Mouse (Mus musculus): ENCODE results near the gene Slc8a1. TPM values are rescaled to one million over a fixed set of nuclear protein-coding genes. Genes with fewer than 3 reads are reported as not detected.

The Slc8a1 gene
- polyA plus RNA-seq, 1 experiment, result 20.6 TPM

- no peak for DNase-seq (ENCODE audit: low read depth)
- TF ChIP-seq CTCF (IDR thresholded peaks at IDR 0.05; ENCODE audit: borderline replicate concordance, extremely low read depth, insufficient read depth, insufficient read length), result no peak
- no peak for TF ChIP-seq POLR2A (IDR thresholded peaks at IDR 0.05; ENCODE audit: borderline replicate concordance, extremely low read depth, insufficient read depth, insufficient read length, poor library complexity, severe bottlenecking)
Observed at GRCm38 (mm10) chr17:81565634-81566372, 172.4 kb downstream of the Slc8a1 start.

- TF ChIP-seq CTCF (IDR thresholded peaks at IDR 0.05; ENCODE audit: borderline replicate concordance, extremely low read depth, insufficient read depth, insufficient read length) (no peak), POLR2A (IDR thresholded peaks at IDR 0.05; ENCODE audit: borderline replicate concordance, extremely low read depth, insufficient read depth, insufficient read length, poor library complexity, severe bottlenecking) (no peak)
- DNase-seq (ENCODE audit: low read depth), result peak; percentile 38
Observed at GRCm38 (mm10) chr17:81554052-81554734, 184.0 kb downstream of the Slc8a1 start.

DNA sequence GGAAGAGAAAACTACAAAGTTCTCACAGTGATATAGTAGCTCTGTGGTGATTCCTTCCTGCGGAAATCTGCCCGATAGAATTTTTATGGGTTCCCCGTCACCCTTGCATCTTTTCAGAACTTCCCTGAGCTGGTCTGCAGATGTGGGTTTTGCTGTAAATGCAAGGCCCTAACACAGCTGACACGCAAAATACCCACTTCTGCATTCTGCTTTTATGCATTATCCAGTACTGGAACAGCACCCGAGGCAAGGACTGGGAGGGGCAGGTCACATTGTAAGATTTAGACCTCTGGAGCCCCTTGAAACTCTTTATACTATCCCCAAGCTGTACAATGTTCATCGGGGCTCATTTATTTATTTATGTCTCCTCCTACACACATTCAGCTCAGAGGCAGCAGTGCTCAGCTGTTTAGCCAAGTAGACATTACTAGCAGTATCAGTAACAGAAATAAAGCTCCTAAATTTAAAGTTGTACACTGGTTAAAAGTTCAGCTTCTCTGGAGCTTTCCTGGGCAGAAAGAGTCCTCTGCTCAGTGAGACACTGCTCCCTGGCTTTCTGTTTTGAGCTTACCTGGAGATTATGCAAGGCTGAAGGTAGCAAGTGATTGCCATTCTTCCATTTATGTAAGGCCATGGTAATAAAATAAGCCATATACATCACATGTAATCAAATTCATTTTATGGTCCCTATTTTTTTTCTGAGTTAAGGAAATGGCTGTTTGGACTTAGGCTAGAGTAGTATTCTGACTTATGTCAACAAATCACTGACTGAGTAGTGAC lies 186.1 kb downstream of the Slc8a1 start:
- no peak for TF ChIP-seq POLR2A (IDR thresholded peaks at IDR 0.05; ENCODE audit: borderline replicate concordance, extremely low read depth, insufficient read depth, insufficient read length, poor library complexity, severe bottlenecking)
- no peak for TF ChIP-seq CTCF (IDR thresholded peaks at IDR 0.05; ENCODE audit: borderline replicate concordance, extremely low read depth, insufficient read depth, insufficient read length)

DNA sequence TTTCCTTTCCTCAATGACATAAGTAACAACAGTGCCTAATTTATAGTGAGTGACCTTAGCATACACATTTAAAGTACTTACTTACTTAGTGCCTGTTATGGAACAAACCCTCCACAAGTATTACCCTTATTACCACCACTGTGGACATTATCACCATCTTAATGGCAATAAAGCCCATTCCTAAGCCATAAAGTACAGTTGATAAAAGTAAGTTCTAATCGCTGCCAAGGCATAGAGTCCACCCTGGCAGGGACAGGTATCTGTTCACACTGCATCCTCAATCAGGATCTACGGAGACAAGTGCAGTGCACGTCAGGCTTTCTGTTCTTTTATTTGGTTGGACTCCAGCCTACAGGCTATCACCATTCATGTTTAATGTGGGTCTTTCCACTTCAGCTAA lies 187.3 kb downstream of the Slc8a1 start:
- TF ChIP-seq POLR2A (IDR thresholded peaks at IDR 0.05; ENCODE audit: borderline replicate concordance, extremely low read depth, insufficient read depth, insufficient read length, poor library complexity, severe bottlenecking) (no peak), CTCF (IDR thresholded peaks at IDR 0.05; ENCODE audit: borderline replicate concordance, extremely low read depth, insufficient read depth, insufficient read length) (no peak)
- DNase-seq (ENCODE audit: low read depth), result no peak

More for the DNA sequence above, 186.1 kb downstream of the Slc8a1 start:
- no peak for DNase-seq (ENCODE audit: low read depth)

DNA sequence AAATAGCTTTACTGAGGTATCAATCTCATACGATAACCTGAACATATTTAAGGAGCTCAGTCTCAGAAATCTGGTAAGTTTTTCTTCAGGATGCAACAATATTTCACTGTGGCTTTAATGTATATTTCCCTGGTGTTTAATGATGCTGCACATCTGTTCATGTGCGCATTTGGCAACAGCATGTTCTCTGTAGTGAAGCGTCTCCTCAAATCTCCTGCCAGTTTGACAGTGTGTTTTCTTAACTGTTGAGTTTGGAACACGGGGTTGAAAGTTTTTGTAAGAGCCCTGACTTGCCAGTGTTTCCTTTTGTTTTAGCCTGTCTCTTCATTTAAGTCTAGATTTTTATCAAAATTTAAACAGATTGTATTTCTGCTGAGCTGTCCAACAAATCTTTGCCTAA lies 190.2 kb downstream of the Slc8a1 start:
- no peak for DNase-seq (ENCODE audit: low read depth)
- TF ChIP-seq CTCF (IDR thresholded peaks at IDR 0.05; ENCODE audit: borderline replicate concordance, extremely low read depth, insufficient read depth, insufficient read length) (no peak), POLR2A (IDR thresholded peaks at IDR 0.05; ENCODE audit: borderline replicate concordance, extremely low read depth, insufficient read depth, insufficient read length, poor library complexity, severe bottlenecking) (no peak)

- no peak for DNase-seq (ENCODE audit: low read depth)
- no peak for TF ChIP-seq POLR2A (IDR thresholded peaks at IDR 0.05; ENCODE audit: borderline replicate concordance, extremely low read depth, insufficient read depth, insufficient read length, poor library complexity, severe bottlenecking)
- TF ChIP-seq CTCF (IDR thresholded peaks at IDR 0.05; ENCODE audit: borderline replicate concordance, extremely low read depth, insufficient read depth, insufficient read length), result no peak
Observed at GRCm38 (mm10) chr17:81546525-81546924, 191.7 kb downstream of the Slc8a1 start.

- DNase-seq (ENCODE audit: low read depth), result no peak
- TF ChIP-seq CTCF (IDR thresholded peaks at IDR 0.05; ENCODE audit: borderline replicate concordance, extremely low read depth, insufficient read depth, insufficient read length), result no peak
- TF ChIP-seq POLR2A (IDR thresholded peaks at IDR 0.05; ENCODE audit: borderline replicate concordance, extremely low read depth, insufficient read depth, insufficient read length, poor library complexity, severe bottlenecking), result no peak
Observed at GRCm38 (mm10) chr17:81546012-81546411, 192.2 kb downstream of the Slc8a1 start.

- TF ChIP-seq CTCF (IDR thresholded peaks at IDR 0.05; ENCODE audit: borderline replicate concordance, extremely low read depth, insufficient read depth, insufficient read length), result no peak
- TF ChIP-seq POLR2A (IDR thresholded peaks at IDR 0.05; ENCODE audit: borderline replicate concordance, extremely low read depth, insufficient read depth, insufficient read length, poor library complexity, severe bottlenecking), result no peak
- DNase-seq (ENCODE audit: low read depth), result no peak
Observed at GRCm38 (mm10) chr17:81544926-81545325, 193.3 kb downstream of the Slc8a1 start.

DNA sequence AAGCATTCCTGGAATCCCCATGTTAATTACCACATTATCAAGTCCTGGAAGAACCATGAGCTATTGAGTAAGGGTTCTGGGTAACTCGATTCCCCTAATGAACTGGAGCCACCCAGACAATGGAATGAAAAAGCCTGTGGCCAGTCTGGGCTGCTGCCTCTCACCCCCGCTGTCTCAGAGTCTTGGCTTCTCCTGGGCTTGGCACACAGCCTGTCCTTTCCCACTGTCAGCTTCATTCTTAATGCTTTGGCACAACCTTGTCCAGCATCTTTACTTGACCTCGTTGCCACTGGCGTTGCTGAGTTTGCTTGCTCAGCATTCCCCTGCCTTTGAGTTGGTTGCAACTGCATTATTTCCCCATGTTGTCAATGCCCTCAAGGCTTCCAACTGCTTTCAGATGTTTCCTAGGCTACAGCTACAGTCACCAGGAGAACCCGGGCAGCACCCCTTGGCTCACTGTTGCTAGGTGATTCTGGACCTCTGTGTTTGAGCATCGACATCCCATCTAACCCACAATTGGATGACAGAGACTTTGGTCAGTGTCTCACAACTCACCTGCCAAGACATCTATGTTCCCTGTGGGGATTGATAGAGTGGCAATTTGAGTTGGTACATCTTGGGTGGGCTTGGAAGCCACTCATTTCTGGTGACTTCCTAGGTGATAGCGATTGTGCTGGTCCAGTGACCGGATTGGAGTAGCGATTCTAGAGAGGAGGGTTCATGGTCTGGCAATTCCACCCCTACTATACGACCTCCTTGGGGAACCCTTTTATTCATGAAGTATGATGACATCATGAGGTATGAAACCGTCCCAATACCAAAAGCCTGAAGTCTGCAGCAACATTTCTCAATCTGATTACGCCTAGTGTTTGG lies 195.6 kb downstream of the Slc8a1 start:
- DNase-seq (ENCODE audit: low read depth), result peak; percentile 57
- no peak for TF ChIP-seq CTCF (IDR thresholded peaks at IDR 0.05; ENCODE audit: borderline replicate concordance, extremely low read depth, insufficient read depth, insufficient read length)
- no peak for TF ChIP-seq POLR2A (IDR thresholded peaks at IDR 0.05; ENCODE audit: borderline replicate concordance, extremely low read depth, insufficient read depth, insufficient read length, poor library complexity, severe bottlenecking)

Data from brain, embryonic 14.5 days (tissue).